Mouse (Mus musculus) heart, postnatal 36 days (tissue): ENCODE data around the gene Skap1. TPM values are rescaled to one million over a fixed set of nuclear protein-coding genes. Genes with fewer than 3 reads are reported as not detected.

ENCODE experiments used
- DNase-seq, 2 experiments: peaks; one replicate each; pipeline ENCODE4 v3.0.0; 2021 to 2022
- intact Hi-C: fragments of 180-260 bp; cut with DNase I; formaldehyde crosslinking; loops from one replicate; pipeline ENCODE4 v1.15.1; 2025
- total RNA-seq, 2 experiments: library from RNA; stranded (reverse); gene quantifications; 2 replicates each; pipeline ENCODE4 v1.2.3; 2021

Gene Skap1
- total RNA-seq, 2 experiments from 2014 or later, result 0.30 TPM; not detected in 1

DNA sequence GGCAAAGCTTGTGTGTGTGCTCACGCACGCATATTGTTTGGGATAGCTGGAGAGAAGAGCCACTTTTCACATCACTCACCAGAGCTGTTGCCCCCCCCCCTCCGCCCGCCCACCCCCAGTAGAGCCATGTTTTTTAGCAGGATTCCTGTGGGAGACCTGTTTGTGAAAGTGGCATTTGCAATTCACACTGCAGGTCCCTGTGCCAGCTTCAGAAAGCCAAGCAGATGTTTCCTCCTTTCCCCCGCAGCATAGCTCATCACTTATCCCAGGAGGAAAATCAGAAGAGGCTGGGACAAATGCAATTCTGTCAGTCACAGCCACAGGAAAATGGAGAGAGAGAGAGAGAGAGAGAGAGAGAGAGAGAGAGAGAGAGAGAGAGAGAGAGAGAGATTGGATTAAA lies 155.2 kb downstream of the Skap1 start:
- intact Hi-C loops, result no loop called here
- DNase-seq, result no peak

DNA sequence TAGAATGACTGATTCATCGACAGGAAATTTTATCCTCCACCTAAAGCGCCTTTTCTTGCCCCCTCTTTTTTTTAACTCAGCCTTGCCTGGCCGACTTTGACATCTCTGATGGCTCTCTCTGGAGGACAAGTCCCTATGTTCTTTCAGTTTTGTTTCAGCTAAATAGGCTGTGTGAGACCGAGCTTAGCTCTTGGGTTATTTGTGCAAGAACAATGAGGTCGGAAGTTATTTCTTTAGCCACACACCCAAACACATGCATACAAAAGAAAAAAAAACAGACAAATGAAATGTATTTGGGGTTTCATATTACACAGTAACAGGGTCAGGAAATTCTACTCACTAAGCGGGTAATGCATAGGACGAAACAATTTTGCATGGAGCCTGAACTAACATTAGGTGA lies 155.6 kb downstream of the Skap1 start:
- intact Hi-C loops, result loop anchor here (5.0 kb wide), 3 partner anchors 38 to 242 kb away; no protein-coding TSS in a partner anchor
- no peak for DNase-seq

DNA sequence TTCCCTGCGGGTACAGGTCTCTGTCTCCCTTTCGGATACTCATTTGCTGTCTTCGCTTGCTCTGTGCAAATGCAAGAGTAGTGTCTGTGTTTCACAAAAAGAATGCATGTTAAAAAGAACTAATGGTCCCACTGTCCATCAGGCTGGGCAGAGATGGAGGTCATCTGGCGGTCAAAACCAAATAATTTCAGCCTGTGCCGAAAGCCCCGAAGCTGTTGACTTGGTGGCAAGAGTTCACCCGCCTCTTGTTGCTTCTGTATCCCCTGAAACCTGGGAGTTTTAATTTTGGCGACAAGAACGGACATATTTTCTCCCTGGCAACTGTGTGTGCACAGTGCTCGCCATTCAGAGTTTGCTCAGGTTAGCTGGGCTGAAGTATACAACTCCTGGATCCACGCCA lies 156.3 kb downstream of the Skap1 start:
- DNase-seq, result no peak
- intact Hi-C loops, result loop anchor here (1.0 to 5.0 kb wide), 4 partner anchors 38 to 342 kb away; no protein-coding TSS in a partner anchor

DNA sequence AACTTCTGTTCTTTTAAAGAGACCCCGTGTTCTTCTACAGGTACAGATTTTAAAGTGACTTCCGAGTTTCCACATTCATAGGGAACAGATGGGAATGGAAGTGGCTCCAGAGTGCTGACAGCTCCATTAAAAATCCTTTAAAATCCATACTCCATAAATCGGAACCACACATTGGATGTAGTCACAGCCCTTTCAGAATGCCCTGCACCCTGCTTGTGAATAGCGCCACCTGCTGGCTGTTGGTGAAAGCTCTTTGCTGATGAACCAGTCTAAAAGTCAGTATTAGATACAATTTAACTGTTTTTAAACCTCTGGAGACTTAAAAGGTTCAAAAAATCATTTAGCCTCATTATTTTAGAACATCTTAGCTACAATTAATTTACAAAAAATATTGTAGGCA lies 156.8 kb downstream of the Skap1 start:
- intact Hi-C loops, result loop anchor here (1.0 to 5.0 kb wide), 4 partner anchors 39 to 343 kb away; no protein-coding TSS in a partner anchor

DNA sequence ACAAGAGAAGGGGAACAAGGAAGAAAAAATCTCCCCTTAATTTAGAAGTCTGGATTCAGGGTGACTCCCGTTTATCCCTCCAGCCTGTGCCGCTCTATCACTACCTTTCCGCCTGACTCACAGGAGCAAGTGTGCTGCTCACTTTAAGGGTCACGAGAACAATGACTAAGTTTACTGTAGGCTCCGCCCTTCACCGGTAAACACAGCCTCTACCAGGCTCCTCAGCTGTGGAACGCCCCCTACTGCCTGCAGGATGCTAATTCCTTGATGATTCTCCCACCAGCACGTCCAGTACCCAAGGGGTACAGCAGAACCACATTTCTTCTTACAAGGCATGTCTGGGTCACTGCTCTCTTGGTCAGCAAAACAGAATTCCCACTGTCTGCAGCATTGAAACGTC lies 158.4 kb downstream of the Skap1 start:
- peak; percentile 45 to 46 for DNase-seq
- intact Hi-C loops, result loop anchor here (1.0 to 5.0 kb wide), 4 partner anchors 40 to 240 kb away; no protein-coding TSS in a partner anchor

More for the DNA sequence above, 156.8 kb downstream of the Skap1 start:
- DNase-seq, result peak; percentile 72 to 84

DNA sequence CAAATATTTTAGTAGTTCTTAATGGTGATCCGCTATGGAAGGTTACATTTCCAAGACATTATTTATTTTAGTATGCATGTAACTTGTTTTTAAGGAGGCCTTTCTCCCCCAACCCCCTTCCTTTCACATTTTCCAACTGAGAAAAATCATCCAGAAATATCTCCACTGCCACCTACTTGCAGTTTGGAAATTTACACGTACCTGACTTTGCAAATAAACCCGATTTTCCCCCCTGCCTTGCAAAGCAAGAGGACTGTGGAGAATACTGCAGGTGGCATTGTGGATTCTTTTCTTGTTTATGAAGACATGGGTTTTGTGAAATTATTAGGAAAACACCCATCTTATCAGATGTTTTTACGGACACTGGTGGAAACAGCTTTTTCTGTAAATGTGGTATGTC lies 160.0 kb downstream of the Skap1 start:
- intact Hi-C loops, result loop anchor here (5.0 kb wide), 3 partner anchors 42 to 238 kb away; no protein-coding TSS in a partner anchor
- DNase-seq, result no peak

DNA sequence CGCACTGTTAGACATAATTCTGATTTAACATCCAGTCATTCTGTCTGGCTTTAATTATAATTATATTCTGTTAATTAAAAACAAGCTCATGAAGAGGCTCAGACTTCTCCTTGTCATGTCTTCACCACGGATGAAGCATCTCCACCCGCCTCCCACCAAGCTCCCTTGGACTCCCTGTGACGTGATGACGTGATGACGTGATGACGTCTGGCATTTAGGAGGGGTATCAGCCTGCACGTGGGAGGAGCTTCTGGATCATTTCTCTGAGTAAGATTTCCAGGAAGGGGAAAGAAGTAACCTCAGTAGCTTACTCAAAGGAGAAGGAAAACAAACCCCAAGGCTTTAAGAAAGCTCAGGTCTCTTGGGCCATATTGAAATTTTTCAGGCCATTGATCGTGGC lies 165.4 kb downstream of the Skap1 start:
- no peak for DNase-seq
- intact Hi-C loops, result no loop called here

DNA sequence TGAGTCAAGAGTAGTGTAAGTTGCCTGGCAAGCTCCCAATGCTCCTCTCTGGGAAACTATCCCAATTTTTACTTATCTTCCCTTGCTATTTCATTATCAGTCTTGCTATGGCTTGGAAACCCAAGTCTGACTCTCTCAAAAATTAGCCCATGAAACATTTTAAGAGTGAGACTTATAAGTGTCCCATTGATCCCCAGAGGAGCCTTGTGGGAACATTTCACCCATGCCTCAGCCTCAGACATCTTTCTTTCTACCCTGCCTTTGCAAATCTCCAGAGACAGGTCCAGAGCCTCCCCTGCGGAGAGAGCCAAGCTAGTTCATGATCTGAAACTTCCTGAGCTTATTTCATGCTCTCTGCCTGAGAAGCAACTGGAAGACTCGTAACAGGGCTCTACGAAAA lies 167.1 kb downstream of the Skap1 start:
- DNase-seq, result no peak
- intact Hi-C loops, result no loop called here

DNA sequence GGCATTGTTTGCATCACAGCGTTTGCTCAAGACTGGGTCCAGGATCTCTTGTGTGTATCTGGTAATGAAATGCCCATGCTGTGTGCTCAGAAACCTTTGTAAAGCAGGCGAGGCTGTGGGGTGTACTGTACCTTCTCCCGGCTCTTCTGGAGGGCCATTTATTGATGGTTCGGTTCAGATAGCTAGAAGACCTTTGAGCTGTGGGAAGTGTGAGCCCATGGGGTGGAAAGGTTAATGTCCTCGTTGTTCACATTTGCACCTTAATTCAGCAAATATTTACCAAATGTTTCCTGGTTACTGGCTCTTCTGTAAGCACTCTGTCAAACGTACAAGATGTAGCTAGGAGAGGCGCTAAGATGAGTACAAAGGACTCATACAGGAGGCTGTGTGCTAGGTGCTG lies 173.5 kb downstream of the Skap1 start:
- no peak for DNase-seq
- intact Hi-C loops, result no loop called here

DNA sequence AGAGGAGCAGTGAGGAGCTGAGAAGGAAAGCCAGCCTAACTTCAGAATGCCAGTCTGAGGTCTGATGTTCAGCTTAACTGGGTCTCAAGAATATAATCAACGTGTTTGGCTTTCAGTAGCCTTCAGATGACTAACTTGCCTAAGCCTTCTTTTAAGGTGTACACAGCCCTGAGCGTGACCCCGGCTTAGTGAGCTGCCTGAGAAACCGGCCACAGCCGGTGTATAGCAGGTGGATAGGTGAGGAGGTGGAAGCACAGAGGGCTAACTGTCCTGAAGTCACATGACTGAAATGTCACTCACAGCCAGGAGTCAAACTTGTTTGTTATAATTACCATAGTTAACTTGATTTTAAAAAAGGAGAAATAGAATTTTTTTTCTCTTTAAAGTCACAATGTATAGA lies 175.4 kb downstream of the Skap1 start:
- no peak for DNase-seq
- intact Hi-C loops, result no loop called here

DNA sequence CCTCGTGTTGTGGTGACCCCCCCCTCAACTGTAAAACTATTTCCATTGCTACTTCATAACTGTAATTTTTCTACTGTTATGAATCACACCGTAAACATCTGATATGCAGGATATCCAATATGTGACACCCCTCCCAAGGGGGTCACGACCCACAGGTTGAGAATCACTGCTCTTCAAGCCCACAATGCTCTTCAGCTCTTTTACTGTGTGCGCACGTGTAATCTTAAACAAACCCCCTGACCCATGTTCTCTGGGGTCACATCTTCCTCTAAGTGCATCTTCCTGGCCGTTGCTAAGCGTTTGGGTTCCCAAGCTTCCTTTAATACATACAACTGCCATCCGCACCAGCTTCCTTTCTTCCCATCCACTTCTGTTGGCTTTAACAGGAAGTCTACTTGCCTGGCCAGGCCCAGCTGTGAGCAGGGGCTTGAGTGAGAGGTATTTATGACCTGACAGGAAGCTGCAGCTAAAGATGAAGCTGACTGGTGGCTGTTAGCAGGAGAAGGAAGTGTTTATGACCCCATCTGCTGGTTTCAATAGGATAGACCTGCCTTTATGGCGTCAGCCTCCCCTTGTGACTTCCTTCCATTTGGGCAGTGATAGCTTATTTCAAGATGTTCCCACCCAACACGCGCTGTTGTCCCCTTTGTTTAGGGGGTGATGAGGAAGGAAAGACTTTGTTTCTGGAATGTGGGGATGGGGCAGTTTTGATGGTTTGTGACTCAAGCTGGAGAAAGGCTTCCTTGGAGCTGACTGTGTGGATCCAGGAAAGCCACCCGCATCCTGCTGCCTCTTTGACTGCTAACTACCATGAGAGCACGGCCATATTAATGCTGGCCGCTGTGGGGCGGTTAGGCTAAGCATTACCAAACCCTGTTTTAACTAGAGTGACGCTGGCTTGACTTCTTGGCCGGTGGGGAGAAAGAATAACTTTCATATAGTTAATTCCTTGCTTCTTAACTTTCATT lies 178.1 kb downstream of the Skap1 start:
- intact Hi-C loops, result no loop called here
- DNase-seq, result no peak

DNA sequence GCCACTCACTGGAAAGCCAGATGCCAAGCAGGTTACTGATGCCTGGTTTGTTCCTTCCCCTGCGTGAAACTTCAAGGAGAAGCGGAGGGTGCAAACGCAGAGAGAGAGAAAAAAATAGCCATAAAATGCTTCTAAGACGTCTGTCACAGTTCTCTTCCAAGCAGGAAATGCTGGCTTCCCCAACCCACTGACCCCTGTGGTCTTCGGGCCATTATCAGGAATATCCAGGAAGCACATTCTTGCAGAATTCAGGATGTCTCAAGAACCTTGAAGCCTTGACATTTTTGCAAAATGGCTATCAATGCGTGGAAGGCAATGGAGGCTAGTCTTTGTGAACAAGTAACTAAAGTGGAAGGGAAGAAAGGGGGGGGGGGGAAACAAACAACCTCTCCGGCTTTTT lies 180.6 kb downstream of the Skap1 start:
- no peak for DNase-seq
- intact Hi-C loops, result no loop called here

DNA sequence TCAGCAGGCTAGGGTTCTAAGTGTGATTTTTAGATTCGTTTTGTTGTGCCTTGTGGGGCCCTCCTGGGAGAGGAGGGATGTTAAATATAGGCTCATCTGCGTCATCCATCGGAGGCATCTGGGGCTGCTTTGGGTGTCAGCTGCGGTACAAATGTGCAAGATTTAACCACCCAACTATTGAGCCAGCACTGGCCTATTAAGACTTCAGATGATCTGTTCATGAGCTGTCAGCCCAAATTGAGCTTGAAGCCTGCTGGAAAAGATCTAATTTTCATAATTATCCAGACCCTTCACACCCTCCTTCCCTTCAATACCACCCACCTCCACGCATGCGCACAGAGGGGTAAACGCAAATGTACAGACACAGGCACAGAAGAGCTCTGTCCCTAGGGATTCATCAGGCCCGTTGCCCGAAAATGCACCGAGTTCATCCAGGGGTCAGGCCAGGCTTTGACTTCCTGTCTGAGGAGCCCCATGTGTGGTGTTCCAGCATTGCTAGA lies 181.2 kb downstream of the Skap1 start:
- peak; percentile 62 to 69 for DNase-seq
- intact Hi-C loops, result no loop called here

DNA sequence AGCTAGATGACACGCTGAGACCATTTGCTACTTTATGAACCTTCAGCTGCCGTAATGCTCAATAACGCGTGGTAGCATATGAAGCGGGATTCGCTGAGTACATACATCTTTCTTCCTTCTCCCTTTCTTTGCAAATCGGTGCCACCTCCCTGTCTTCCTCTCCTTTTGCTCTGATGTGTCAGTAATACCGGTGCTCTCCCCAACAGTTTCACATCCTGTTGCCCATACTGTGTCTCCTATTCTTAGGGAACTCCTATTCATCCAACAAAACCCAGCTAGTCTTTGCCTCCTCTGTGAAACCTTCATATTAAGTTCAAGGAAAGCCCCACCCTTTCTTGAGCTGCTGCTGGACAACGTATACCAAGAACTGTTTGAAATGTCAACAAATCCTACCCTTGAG lies 187.5 kb downstream of the Skap1 start:
- intact Hi-C loops, result no loop called here
- no peak for DNase-seq

DNA sequence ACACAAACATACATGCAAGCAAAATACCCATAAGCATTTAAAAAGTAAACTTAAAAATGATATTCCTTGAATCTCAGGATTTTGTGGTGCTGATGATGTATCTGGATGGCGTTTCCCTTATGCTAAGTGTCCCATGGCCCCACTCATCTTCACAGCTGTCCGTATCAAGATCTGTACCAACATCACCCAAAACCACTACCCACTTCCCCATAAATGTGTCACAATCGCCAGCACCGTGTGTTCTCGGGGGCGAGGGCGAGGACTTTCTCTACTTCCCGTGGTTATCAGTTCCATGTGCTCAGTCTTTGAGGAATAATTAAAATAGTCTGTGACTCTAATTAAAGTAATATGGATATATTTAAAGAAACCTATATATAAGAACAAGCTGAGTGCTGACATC lies 189.5 kb downstream of the Skap1 start:
- DNase-seq, result no peak
- intact Hi-C loops, result no loop called here

DNA sequence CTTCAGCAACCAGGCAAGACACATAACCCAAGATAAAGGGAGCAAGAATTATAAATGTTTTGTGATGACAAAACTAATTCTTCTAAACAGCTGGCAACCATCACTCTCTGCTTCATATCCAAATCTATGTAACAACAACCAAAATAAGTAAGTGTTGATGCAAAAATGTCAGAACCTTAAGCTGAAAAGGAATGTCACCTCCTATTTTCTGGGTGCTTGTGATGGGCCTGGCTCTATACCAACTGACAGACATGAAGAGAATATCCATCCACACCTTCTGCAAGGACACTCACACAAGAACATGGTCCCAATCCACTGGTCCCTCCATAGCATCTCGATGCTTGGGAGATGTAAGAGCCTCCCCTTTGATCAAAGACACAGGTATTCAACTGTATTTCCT lies 194.0 kb downstream of the Skap1 start:
- intact Hi-C loops, result no loop called here

DNA sequence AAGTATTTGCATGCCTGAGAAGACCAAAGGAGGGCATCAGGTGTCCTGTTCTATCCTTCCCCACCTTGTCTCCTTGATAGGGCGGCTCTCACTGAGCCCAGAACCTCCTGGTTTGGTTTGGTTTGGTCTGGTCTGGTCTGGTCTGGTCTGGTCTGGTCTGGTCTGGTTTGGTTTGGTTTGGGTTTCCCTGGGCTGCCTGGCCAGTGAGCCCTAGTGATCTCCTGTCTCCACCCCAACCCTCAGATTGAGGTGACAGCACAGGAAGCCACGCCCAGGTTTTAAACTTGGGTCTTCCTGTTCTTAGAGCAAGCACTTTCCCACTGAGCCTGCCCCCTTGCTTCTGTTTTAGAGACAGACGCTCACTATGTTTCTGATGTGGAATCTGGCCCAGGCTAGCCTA lies 202.5 kb downstream of the Skap1 start:
- no peak for DNase-seq
- intact Hi-C loops, result no loop called here

More for the DNA sequence above, 194.0 kb downstream of the Skap1 start:
- DNase-seq, result no peak

DNA sequence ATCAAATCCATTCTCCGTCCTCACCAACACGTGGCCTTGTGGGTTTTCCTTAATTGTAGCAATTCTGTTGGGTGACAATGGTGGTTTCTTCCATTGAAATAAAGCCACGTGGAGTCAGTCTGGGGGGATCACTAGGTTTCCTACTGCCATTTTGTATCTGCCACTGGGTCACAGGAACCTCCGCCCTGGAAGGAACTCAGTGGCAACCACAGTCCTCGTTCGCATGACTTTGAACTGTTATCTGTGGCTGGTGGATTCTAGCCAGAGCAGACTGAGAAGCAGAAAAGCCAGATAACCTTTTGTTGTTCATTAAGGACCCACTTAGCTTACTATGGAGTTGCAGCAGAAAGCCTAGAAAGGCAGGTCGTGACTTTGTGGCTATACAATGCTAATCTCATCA lies 204.0 kb downstream of the Skap1 start:
- no peak for DNase-seq
- intact Hi-C loops, result no loop called here

DNA sequence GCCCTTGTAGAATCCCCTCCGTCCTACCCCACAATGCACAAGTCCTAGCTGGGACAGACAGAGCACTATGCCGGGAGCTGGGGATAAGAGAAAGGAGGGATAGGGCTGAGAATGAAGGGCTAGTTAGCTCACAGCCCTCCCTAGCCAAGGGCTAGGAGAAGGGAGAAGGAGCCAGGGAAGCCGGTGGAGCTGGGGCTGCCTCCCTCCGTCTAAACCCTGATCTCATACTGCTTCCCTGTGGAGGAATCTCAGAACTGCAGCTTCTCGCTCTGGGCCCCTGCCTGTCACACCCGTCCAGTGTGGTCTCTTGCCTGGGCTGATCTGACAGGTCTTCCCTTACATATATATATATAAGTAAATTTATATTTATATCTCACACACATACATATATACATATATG lies 209.4 kb downstream of the Skap1 start:
- intact Hi-C loops, result loop anchor here (2.0 to 10.0 kb wide), 5 partner anchors 51 to 395 kb away; no protein-coding TSS in a partner anchor
- peak; percentile 16 to 37 for DNase-seq

DNA sequence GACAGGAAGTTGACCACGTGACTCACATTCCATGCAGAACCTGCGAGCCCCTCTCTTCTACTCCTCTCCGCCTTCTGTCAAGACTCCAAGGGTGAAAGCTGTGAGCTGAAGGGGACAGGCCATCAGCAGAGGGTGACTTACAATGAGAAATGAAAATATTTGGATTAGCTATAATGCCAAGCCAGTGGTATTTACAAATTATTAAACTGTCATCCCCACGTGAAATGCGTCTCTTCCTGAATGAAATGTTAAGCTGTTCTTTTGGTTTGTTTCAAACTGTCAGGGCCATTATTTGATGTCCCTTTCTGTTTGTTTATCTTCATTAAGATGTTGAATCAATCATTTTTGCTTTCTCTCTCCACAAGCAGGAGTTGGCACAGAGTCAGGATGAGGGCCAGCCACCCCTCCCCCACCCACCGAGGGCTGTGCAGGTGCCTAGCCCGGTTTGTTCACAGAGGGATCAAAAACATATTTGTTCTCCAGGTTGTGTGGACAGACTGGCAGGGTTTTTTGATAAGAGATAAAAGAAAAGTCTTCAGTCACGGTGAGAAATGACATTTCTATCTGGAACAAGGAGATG lies 210.5 kb downstream of the Skap1 start:
- no peak for DNase-seq
- intact Hi-C loops, result loop anchor here (2.0 to 10.0 kb wide), 5 partner anchors 53 to 396 kb away; no protein-coding TSS in a partner anchor

DNA sequence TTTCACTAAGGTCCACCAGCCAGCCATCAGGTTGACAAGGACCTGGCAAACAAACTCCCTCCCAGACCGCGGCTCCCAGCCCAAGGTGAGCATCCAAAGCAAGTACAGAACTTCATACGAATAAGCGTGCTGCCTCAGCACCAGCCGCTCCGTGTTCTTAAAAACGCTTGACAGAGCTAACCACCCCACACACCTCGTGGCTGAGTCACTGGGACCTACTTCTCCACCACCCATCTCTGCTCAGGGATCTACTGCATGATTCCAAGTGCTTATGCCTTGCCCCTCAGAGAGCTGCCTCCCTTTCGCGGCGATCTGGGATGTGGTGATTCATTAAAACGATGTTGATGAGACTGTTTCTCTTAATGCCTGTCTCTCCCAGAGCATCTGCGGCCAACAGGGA lies 213.6 kb downstream of the Skap1 start:
- intact Hi-C loops, result loop anchor here (10.0 kb wide), 1 partner anchor 243 kb away; no protein-coding TSS in a partner anchor
- DNase-seq, result no peak
